Mouse (Mus musculus) small intestine, adult 2 months (tissue): ENCODE data around the gene Fuca1.

ENCODE experiments used
- CTCF ChIP-seq: fragments of 200-500 bp; IDR thresholded peaks from 2 replicates; pipeline ENCODE4 v1.5.1; 2012; ENCODE audit warnings: low read depth, mild to moderate bottlenecking, control low read depth, inconsistent platforms, low read length, moderate library complexity, mixed read lengths; ENCODE audit not compliant: insufficient replicate concordance, insufficient read length; ENCODE audit errors: extremely low read depth
- POLR2A ChIP-seq: fragments of 200-500 bp; IDR thresholded peaks from 2 replicates; pipeline ENCODE4 v1.6.1; 2012; ENCODE audit warnings: low read depth, mild to moderate bottlenecking, control low read depth, inconsistent platforms, low read length, moderate library complexity

- TF ChIP-seq POLR2A (no peak), CTCF (no peak)
Measured at GRCm38 (mm10) chr4:135892884-135893283, 27.7 kb upstream of the Fuca1 start.
